Mouse (Mus musculus): ENCODE measurements at regions not wholly inside any gene's neighbourhood (a gene's known extent, or its start where the extent isn't known, plus 50 kb on each side); places are given as distances from the start of the nearest gene placed in this dataset.

- ATAC-seq (replicated peaks; ENCODE audit: insufficient number of reproducible peaks, low FRiP score, low TSS enrichment, poor library complexity, severe bottlenecking) = peak; percentile 94
Measured at GRCm38 (mm10) chr1:144085530-144086520, 81.9 kb upstream of the Rgs2 start.

- ATAC-seq (replicated peaks; ENCODE audit: insufficient number of reproducible peaks, low FRiP score, low TSS enrichment, poor library complexity, severe bottlenecking) = no peak
Measured at GRCm38 (mm10) chr1:144078972-144079371, 75.0 kb upstream of the Rgs2 start.

GRCm38 (mm10) chr1:144078446-144078845 lies 74.5 kb upstream of the Rgs2 start:
- no peak for ATAC-seq (replicated peaks; ENCODE audit: insufficient number of reproducible peaks, low FRiP score, low TSS enrichment, poor library complexity, severe bottlenecking)

DNA sequence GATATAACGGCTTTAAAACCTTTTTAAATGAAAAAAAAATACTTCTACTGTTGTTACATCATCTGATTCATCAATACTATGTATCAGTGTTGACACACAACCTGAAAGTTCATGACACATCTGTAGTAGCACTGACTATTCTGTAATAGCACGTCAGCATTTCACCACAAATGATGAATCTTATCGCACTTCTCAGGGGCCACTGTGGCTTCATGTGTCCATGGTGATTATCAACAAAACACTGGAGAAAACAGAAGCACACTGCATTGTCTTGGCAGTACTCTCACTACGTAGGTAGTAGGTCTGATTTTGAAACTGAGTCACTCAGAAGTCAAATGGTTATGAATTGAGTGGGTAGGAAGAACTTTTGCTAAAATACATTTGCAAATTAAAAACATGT lies 72.0 kb upstream of the Rgs2 start:
- peak; percentile 61; the same call in 1 of the 2 replicates for ATAC-seq (replicated peaks; ENCODE audit: insufficient number of reproducible peaks, low FRiP score, low TSS enrichment, poor library complexity, severe bottlenecking)

DNA sequence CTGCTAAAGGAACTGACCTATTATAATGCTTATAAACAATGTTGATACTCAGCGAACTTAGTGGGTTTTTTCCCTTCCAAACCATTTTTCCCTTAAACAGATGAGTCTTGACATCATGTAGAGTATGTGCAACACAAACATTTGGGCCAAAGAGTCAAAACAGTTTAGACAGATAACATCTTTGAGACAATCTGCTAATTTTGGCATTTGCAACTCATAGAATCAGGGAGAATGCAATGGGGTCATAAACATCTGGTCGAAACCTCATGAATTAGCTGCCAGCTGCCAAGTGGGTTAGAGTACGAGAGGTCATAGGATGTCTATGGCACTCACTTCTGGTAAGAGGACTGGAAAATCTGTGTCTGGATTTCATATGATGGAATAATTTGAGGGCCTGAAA lies 57.3 kb upstream of the Rgs2 start:
- ATAC-seq (replicated peaks; ENCODE audit: insufficient number of reproducible peaks, low FRiP score, low TSS enrichment, poor library complexity, severe bottlenecking) = no peak

DNA sequence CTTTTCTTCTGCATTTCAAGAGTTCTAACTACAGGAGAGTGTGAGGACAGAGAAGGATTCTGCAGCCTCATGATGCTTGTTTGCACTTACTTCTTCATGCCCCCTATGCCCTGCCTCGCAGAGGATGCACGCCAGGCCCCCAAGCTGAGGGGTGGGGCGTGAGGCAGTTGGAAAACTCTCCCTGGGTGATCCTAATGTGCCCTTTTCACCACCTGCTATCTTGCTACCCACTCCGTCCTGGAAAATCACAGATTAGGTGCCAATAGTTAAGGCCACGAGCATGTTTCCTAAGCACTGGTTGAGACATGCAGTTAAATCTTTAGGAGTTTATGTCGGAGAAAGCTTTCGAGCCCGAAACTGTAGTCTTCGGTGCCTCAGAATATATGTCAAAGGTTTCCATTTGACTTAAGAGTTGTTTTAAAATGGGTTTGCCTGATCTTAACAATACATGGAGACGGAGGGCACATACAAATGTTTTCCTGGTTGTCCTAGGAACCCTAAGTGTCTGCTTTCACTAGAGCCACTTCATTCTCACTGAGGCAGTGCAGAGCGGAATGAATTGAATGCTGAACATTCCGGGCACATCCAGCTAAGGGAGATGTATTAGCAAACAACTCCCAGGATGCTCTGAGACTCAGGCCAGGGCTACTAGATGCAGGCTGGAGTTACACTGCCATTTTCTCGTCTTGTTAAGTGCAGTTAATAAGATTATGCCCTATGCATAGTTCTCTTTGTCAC lies 51.7 kb upstream of the Rgs2 start:
- no peak for ATAC-seq (replicated peaks; ENCODE audit: insufficient number of reproducible peaks, low FRiP score, low TSS enrichment, poor library complexity, severe bottlenecking)
